Mouse (Mus musculus) E14TG2a.4 (cell line): ENCODE results near the gene Mad1l1.

Experiments
- CTCF ChIP-seq: conservative IDR thresholded peaks from 2 replicates; pipeline ENCODE4 v1.5.1; 2014; ENCODE audit warnings: low read length
- POU5F1 ChIP-seq: IDR thresholded peaks from 2 replicates; pipeline ENCODE4 v1.6.1; 2014; ENCODE audit warnings: low read length, borderline replicate concordance

- TF ChIP-seq POU5F1 (no peak), CTCF (no peak)
Measured at GRCm38 (mm10) chr5:140110024-140110423, 211.3 kb downstream of the Mad1l1 start.
